Mouse (Mus musculus) liver, embryonic 15.5 days (tissue): ENCODE data around the gene Gpc5. TPM values are rescaled to one million over a fixed set of nuclear protein-coding genes. Genes with fewer than 3 reads are reported as not detected.

Experiments used
- ATAC-seq: fragments of 200-750 bp; cut with Nextera tagmentation; 2 replicates; pipeline ENCODE4 v1.8.0; 2017; ENCODE audit warnings: moderate number of reproducible peaks, mild to moderate bottlenecking, moderate library complexity; ENCODE audit not compliant: insufficient read depth
- H3K27ac ChIP-seq: fragments of 300-500 bp; sonication (generic); replicated peaks from 2 replicates; pipeline ENCODE4 v1.5.1; 2015; ENCODE audit warnings: mild to moderate bottlenecking, inconsistent platforms
- H3K27me3 ChIP-seq: fragments of 300-500 bp; sonication (generic); 2 replicates; pipeline ENCODE4 v1.6.1; 2015; ENCODE audit warnings: mild to moderate bottlenecking, inconsistent platforms
- H3K36me3 ChIP-seq: fragments of 300-500 bp; sonication (generic); replicated peaks from 2 replicates; pipeline ENCODE4 v1.6.1; 2015; ENCODE audit warnings: moderate library complexity, mild to moderate bottlenecking, inconsistent platforms
- H3K4me1 ChIP-seq: fragments of 300-500 bp; sonication (generic); replicated peaks from 2 replicates; pipeline ENCODE4 v1.6.1; 2015; ENCODE audit warnings: inconsistent platforms
- H3K4me2 ChIP-seq: fragments of 300-500 bp; sonication (generic); 2 replicates; pipeline ENCODE4 v1.6.1; 2015; ENCODE audit warnings: moderate library complexity, mild to moderate bottlenecking, inconsistent platforms
- H3K4me3 ChIP-seq: fragments of 300-500 bp; sonication (generic); replicated peaks from 2 replicates; pipeline ENCODE4 v1.5.1; 2015; ENCODE audit warnings: mild to moderate bottlenecking, inconsistent platforms
- H3K9ac ChIP-seq: fragments of 300-500 bp; sonication (generic); 2 replicates; pipeline ENCODE4 v1.6.1; 2015; ENCODE audit warnings: moderate library complexity, mild to moderate bottlenecking, inconsistent platforms
- H3K9me3 ChIP-seq: fragments of 300-500 bp; sonication (generic); replicated peaks from 2 replicates; pipeline ENCODE4 v1.6.1; 2016; ENCODE audit warnings: inconsistent platforms
- WGBS: fragments of 180-500 bp; shearing (Covaris S2); methylation state at CpG from one replicate; pipeline ENCODE4 v1.1.7; 2015; ENCODE audit warnings: mixed read lengths; ENCODE audit not compliant: insufficient replicate concordance; 5-methylcytosine and 5-hydroxymethylcytosine counted together
- polyA plus RNA-seq: library from polyadenylated mRNA; unstranded; fragments of >200 nt; fragmentation: Nextera tagmentation; extraction: Ambion mirVana; gene quantifications from 2 replicates; pipeline ENCODE4 v1.2.1, GENCODE M21; 2015

Gpc5 gene
- polyA plus RNA-seq, 1 experiment from 2014 or later: not detected

DNA sequence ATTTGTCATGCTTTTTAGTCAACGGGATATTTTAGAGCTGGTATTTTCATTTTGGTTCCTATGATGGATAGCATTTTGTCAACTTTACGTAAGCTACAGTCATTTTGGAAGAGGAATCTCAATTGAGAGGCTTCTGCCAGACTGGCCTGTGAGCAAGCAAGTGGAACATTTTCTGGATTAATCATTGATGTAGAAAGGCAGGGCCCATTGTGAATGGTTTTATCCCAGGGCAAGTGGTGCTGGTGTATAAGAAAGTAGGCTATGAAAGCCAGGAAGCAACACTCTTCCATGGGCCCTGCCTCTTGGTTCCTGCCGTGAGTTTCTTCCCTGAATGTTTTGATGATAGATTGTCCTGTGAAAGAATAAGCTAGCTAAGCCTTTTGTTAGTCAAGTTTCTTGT is 777.1 kb downstream of the Gpc5 start:
- 62% methylated on average over 3 of the region's 3 CpGs for WGBS
- no peaks in the 10 kb centered on the region for H3K4me1 ChIP-seq

DNA sequence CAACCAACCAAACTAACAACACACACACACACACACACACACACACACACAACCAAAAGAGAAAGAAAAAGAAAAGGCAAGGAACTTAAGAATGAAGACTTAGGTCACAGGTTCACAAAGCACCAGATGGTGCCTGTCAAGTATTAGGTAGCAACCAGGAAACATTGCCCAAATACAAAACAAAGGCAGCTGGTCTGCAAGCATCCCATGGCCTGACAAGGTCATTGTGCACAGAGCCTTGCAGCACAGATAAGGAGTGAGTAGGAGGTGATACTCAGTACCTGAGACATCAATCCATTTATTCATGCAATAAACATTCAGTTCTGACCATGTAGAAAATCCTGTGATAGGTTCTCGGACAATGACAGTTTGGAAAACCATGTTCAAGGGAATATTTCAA is 884.0 kb downstream of the Gpc5 start:
- Histone ChIP-seq H3K9ac (no peak overlapping the region), H3K27ac (no peak overlapping the region), H3K4me2 (no peak overlapping the region), H3K27me3 (no peaks in the 10 kb centered on the region), H3K4me3 (no peak overlapping the region), H3K4me1 (no peaks in the 10 kb centered on the region), H3K36me3 (no peaks in the 10 kb centered on the region), H3K9me3 (no peaks in the 10 kb centered on the region)
- no peak for ATAC-seq
- WGBS: 56% methylated on average over 1 of the region's 1 CpGs

More for the DNA sequence above, 777.1 kb downstream of the Gpc5 start:
- Histone ChIP-seq H3K36me3 (no peaks in the 10 kb centered on the region), H3K4me3 (no peak overlapping the region), H3K9ac (no peak overlapping the region), H3K27ac (no peak overlapping the region), H3K4me2 (no peak overlapping the region), H3K9me3 (no peaks in the 10 kb centered on the region), H3K27me3 (no peaks in the 10 kb centered on the region)
- ATAC-seq: no peak

DNA sequence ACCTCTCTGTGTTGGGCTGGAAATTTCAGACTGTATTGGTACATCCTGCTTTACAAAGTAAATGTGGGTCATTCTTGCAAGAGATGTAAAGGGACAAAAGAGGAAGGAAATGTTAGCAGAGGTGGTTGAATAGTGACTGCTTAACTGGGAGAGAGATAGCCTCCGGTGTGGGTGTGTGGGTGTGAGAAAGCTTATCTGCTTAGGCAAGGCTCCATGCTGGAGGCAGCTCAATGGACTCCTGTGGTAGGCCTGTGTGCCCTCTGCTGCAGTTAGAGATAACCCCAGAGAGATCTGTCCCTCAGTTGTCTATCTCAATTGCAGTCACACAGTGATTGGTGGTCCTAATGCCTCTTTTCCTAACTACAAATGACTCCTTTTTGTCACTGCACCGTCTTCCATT is 887.2 kb downstream of the Gpc5 start:
- 2% methylated on average over 2 of the region's 2 CpGs for WGBS
- no peaks in the 10 kb centered on the region for H3K36me3 ChIP-seq
- H3K27me3 ChIP-seq: no peaks in the 10 kb centered on the region
- H3K27ac ChIP-seq: no peak overlapping the region
- no peak overlapping the region for H3K9ac ChIP-seq
- H3K9me3 ChIP-seq: no peaks in the 10 kb centered on the region
- no peak overlapping the region for H3K4me3 ChIP-seq
- H3K4me2 ChIP-seq: no peak overlapping the region
- H3K4me1 ChIP-seq: no peaks in the 10 kb centered on the region
- peak; percentile 94 for ATAC-seq

DNA sequence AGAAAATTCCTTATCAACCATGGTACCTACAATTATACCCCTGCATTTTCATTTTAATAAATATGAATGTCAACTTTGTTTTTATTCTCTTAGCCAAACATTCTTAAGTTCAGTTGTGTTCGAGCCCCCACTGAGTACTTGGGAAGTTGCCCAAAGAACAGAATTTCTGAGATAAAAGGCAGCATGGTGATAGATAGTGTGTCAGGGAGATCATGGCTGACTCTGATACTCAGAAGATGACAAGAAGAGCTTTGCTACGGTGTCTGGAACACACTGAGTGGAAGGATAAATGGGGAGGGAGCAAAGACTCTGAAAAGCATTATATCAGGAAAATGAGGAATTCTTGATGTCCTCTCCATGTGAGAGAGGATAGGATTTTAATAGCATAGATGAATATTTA is 898.7 kb downstream of the Gpc5 start:
- H3K27ac ChIP-seq: no peak overlapping the region
- H3K4me1 ChIP-seq: no peaks in the 10 kb centered on the region
- ATAC-seq: no peak
- no peak overlapping the region for H3K4me3 ChIP-seq
- WGBS: 34% methylated on average over 2 of the region's 2 CpGs
- no peak overlapping the region for H3K9ac ChIP-seq
- no peaks in the 10 kb centered on the region for H3K27me3 ChIP-seq
- H3K9me3 ChIP-seq: no peaks in the 10 kb centered on the region
- no peaks in the 10 kb centered on the region for H3K36me3 ChIP-seq
- no peak overlapping the region for H3K4me2 ChIP-seq

DNA sequence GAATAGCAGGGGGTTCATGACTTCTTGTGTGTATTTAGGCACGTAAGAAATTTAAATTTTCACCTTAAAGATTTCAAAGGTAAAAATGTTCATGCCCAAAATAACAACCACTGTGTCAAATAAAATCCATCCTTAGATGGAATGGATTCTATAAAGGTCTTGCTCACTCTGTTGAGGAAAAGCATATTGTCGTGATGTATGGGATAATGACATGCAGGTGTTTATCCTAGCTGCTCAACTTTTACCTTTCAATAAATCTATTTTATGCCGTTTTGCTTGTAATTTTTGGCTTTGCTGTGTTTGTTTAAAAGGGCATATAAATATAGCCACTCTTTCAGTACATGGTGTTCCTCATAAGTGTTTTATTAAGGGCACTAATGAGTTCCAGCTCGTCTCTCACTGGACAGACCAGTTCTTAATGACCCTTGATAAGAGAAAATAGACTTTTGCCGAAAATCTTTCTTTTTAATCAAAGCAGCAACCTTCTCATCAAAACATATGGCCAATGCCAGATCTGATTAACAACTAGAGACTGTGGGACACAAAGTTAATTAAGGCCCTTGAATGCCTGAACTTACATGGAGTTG is 901.6 kb downstream of the Gpc5 start:
- Histone ChIP-seq H3K9ac (no peak overlapping the region), H3K9me3 (no peaks in the 10 kb centered on the region), H3K4me3 (no peak overlapping the region), H3K27ac (no peak overlapping the region), H3K4me1 (no peaks in the 10 kb centered on the region), H3K4me2 (no peak overlapping the region), H3K36me3 (no peaks in the 10 kb centered on the region), H3K27me3 (no peaks in the 10 kb centered on the region)
- WGBS: 54% methylated on average over 5 of the region's 5 CpGs
- no peak for ATAC-seq

DNA sequence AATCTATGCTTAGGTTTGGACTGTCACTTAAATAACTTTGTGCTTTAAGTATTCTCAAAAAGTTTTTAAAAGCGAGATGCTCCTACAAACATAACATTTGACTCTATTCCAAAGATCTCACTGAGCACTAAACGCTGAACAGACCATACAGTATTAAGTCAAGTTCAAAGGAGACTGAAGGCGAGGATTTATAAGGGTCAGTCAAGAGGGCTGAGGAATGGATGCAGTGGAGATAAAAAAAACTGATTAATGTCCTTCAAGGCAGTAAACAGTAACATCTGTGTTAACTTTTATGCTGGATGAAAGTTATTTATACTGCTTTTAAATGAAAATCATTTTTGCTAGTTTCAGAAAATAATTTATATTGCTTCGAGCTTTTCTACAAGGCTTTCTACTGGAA is 906.9 kb downstream of the Gpc5 start:
- Histone ChIP-seq H3K4me3 (no peak overlapping the region), H3K9me3 (no peaks in the 10 kb centered on the region), H3K9ac (no peak overlapping the region), H3K27me3 (no peaks in the 10 kb centered on the region), H3K4me2 (no peak overlapping the region), H3K36me3 (no peaks in the 10 kb centered on the region), H3K4me1 (no peaks in the 10 kb centered on the region), H3K27ac (no peak overlapping the region)
- no peak for ATAC-seq
- WGBS: 56% methylated on average over 4 of the region's 4 CpGs

DNA sequence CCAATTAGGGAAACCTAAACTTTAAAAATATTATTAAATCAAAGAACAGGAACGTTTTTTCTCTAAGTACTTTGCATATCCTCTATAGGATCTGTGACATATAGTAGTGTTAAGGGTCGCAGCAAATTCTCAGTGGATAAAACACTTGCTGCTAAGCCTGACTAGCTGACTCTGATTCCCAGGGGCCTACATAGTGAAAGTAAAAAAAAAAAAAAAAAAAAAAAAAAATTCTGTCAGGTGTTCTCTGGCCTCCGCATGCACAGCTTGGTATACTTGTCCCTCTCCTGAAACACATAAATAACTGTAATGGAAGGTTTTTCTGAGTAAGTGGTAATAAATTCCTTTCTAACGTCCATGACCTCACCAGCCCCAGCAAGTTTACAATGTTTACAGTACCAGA is 995.0 kb downstream of the Gpc5 start:
- H3K9ac ChIP-seq: no peak overlapping the region
- H3K27ac ChIP-seq: no peak overlapping the region
- no peaks in the 10 kb centered on the region for H3K27me3 ChIP-seq
- H3K4me1 ChIP-seq: no peaks in the 10 kb centered on the region
- no peaks in the 10 kb centered on the region for H3K9me3 ChIP-seq
- WGBS: 49% methylated on average over 4 of the region's 4 CpGs
- ATAC-seq: no peak
- no peak overlapping the region for H3K4me3 ChIP-seq
- no peaks in the 10 kb centered on the region for H3K36me3 ChIP-seq
- H3K4me2 ChIP-seq: no peak overlapping the region

DNA sequence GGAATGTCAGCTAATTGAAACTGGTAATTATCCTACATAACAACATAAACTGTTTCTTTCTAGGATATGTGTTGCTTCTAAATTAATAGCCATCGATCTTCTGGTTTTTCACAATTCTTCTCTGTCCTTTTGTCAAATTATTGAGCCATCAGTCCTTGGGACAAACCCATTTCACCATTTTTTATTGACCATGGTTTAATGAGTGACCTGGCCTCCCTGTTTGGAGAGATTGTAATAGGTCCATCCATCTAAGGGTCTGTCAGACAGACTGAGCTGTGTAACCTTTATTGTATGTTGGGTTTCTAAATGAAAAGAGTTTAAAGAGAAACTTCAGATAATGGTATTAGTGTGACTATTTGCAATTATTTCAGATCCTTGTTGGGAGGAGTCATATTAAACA is 1035.9 kb downstream of the Gpc5 start:
- H3K4me2 ChIP-seq: no peak overlapping the region
- ATAC-seq: no peak
- no peaks in the 10 kb centered on the region for H3K4me1 ChIP-seq
- H3K4me3 ChIP-seq: no peak overlapping the region
- no peak overlapping the region for H3K9ac ChIP-seq
- H3K27ac ChIP-seq: no peak overlapping the region
- no peaks in the 10 kb centered on the region for H3K36me3 ChIP-seq
- H3K27me3 ChIP-seq: no peaks in the 10 kb centered on the region
- no peaks in the 10 kb centered on the region for H3K9me3 ChIP-seq
- WGBS: 59% methylated on average over 1 of the region's 1 CpGs

DNA sequence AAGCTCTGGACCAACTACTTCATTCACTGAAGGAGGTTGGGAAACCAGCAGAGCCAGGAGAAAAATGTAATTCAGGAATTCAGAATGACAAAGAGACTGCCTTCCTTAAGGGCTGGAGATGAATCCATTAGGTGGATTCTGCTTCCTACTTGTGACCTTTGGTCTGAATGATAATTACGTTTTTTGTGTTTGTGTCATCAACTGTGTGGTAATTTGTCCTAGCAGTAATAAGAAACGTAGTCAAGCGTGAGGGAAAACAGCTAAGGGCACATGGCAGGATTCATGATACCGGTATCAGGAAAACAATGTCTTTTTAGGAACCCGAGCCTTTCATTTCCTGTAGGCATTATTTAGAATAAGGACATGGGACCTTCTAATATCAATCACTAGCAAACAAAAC is 1045.3 kb downstream of the Gpc5 start:
- WGBS: 47% methylated on average over 5 of the region's 5 CpGs
- H3K4me1 ChIP-seq: no peaks in the 10 kb centered on the region
- no peak overlapping the region for H3K27ac ChIP-seq
- H3K9me3 ChIP-seq: no peaks in the 10 kb centered on the region
- H3K9ac ChIP-seq: no peak overlapping the region
- H3K4me2 ChIP-seq: no peak overlapping the region
- H3K4me3 ChIP-seq: no peak overlapping the region
- H3K36me3 ChIP-seq: no peaks in the 10 kb centered on the region
- H3K27me3 ChIP-seq: no peaks in the 10 kb centered on the region
- ATAC-seq: no peak

DNA sequence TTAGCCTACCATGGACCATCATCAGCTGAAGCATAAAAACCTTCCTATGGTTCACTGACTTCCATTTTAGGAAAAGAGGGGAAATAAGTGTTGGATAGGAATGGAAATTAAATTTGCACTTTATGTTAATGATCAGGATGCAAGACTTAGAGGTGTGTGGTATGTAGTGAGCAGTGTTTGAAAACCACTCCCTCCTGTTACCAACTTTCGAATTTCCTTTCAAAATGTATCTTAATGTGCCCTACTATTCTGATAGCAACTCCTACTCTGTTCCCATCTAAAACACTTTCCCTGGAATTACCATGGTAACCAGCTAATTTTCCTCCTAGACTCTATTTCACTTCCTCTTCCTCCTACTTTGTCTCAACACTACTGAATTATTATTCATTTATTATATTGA is 1045.8 kb downstream of the Gpc5 start:
- Histone ChIP-seq H3K9ac (no peak overlapping the region), H3K27me3 (no peaks in the 10 kb centered on the region), H3K9me3 (no peaks in the 10 kb centered on the region), H3K27ac (no peak overlapping the region), H3K36me3 (no peaks in the 10 kb centered on the region), H3K4me1 (no peaks in the 10 kb centered on the region), H3K4me3 (no peak overlapping the region), H3K4me2 (no peak overlapping the region)
- 35% methylated on average over 1 of the region's 1 CpGs for WGBS
- ATAC-seq: no peak

DNA sequence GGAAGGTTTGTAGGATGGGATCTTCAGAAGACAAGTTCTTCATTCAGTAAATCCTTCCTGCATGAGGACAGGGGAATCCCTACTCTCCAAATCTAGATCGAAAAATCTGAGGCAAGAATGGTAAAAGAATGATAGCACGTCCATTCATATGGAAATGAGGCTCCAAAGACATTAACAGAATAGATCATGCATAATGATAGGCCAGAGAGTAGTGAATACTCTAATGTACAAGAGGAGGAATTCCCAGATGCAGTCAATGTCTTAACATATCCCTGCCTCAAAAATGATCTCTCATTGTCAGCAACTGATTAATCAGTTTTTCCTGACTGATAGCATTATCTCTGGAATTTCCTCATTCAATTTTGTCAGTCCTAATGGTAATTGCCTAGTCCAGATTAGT is 1070.6 kb downstream of the Gpc5 start:
- Histone ChIP-seq H3K4me2 (no peak overlapping the region), H3K27me3 (no peaks in the 10 kb centered on the region), H3K27ac (no peak overlapping the region), H3K4me3 (no peak overlapping the region), H3K9ac (no peak overlapping the region), H3K36me3 (no peaks in the 10 kb centered on the region), H3K4me1 (no peaks in the 10 kb centered on the region), H3K9me3 (no peaks in the 10 kb centered on the region)
- ATAC-seq: no peak
- WGBS: 45% methylated on average over 2 of the region's 2 CpGs

DNA sequence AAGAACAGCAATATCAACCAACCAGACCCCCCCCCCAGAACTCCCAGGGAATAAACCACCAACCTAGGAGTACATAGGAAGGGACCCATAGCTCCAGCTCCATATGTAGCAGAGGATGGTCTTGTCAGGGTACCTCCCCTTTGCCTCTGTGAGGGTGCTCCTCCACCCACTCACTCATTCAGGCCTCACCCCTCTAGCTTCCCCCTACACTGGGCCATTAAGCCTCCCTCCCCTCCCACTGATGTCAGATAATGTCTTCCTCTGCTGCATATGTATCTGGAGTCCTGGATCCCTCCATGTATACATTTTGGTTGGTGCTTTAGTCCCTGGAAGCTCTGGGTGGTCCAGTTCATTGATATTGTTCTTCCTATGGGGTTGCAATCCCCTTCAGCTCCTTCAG is 1075.4 kb downstream of the Gpc5 start:
- Histone ChIP-seq H3K4me2 (no peak overlapping the region), H3K9ac (no peak overlapping the region), H3K36me3 (no peaks in the 10 kb centered on the region)

More for the DNA sequence above, 1075.4 kb downstream of the Gpc5 start:
- Histone ChIP-seq H3K9me3 (no peaks in the 10 kb centered on the region), H3K4me3 (no peak overlapping the region), H3K4me1 (no peaks in the 10 kb centered on the region), H3K27me3 (no peaks in the 10 kb centered on the region), H3K27ac (no peak overlapping the region)
- ATAC-seq: no peak
